Mouse (Mus musculus): ENCODE results near the gene Nlrp10.

- TF ChIP-seq CTCF (IDR thresholded peaks at IDR 0.05; ENCODE audit: control insufficient read depth, insufficient read depth, insufficient read length) (no peak), CEBPB (IDR thresholded peaks at IDR 0.05; ENCODE audit: low read depth) (no peak), USF1 (IDR thresholded peaks at IDR 0.05; ENCODE audit: low read depth) (no peak), FOSL1 (IDR thresholded peaks at IDR 0.05; ENCODE audit: insufficient read depth, low read length, poor library complexity, severe bottlenecking) (no peak), MYOG (IDR thresholded peaks at IDR 0.05; ENCODE audit: control insufficient read depth, extremely low read depth, insufficient read length) (no peak), MYOD1 (IDR thresholded peaks at IDR 0.05; ENCODE audit: control insufficient read depth, insufficient read length, low read depth) (no peak), MAX (IDR thresholded peaks at IDR 0.05) (no peak)
Measured at GRCm38 (mm10) chr7:108894320-108894719, 35.7 kb downstream of the Nlrp10 start, which contains the start of gene Olfr519.
